Mouse (Mus musculus): Measurements from ENCODE around the gene Sema4d. TPM values are rescaled to one million over a fixed set of nuclear protein-coding genes. Genes with fewer than 3 reads are reported as not detected.

Gene Sema4d
- polyA plus RNA-seq (2015; fragmentation: Nextera tagmentation; extraction: Ambion mirVana), result 11.5 and 13.5 TPM in 2 replicates

DNA sequence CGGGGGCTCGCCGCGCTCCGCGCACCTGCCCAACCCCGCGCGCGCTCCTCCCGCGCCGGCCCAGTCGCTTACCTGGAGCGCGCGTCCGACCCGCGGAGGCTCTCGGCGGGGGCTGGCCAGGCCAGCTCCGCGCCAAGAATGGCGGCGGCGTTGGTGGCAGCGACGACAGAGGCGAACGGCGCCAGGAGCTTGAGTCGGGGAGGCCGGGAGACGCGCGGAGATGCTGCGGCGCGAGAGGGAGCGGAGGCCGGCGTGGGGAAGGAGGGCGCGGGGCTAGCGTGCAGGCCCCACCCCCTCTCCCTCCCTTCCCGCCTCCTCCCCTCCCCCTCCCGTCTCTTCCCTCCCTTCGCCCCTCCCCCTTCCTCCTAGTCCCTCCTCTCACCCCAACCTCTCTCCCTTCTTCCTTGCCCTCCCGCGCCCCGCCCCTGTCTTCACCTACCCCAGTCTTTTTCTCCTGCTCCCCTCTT lies at the start of gene Sema4d:
Gene Sema4d (minus strand): TSS at position 323 of the 467 bp plus-strand sequence.

GRCm38 (mm10) chr13:51651408-51652064 lies 142.0 kb downstream of the Sema4d start, which contains the start of gene Secisbp2:
Gene Secisbp2, plus strand, starts transcription at chr13:51651697.

GRCm38 (mm10) chr13:51644829-51645789 lies 148.4 kb downstream of the Sema4d start, which contains the start of gene Cks2:
Gene Cks2, plus strand, starts transcription at chr13:51645232.

Other genes with a start within 250 kb of the Sema4d start
- 0.06 TPM in 1 of 2 replicates, not detected in the other for gene Shc3, start 224.3 kb downstream of the Sema4d start, polyA plus RNA-seq (2015; fragmentation: Nextera tagmentation; extraction: Ambion mirVana)
- gene Cks2, start 148.5 kb downstream of the Sema4d start, polyA plus RNA-seq (2015; fragmentation: Nextera tagmentation; extraction: Ambion mirVana), result 406 and 480 TPM in 2 replicates
- 25.5 and 31.3 TPM in 2 replicates for gene Secisbp2, start 142.1 kb downstream of the Sema4d start, polyA plus RNA-seq (2015; fragmentation: Nextera tagmentation; extraction: Ambion mirVana)
- gene Gadd45g, start 52.9 kb upstream of the Sema4d start, polyA plus RNA-seq (2015; fragmentation: Nextera tagmentation; extraction: Ambion mirVana), result 24.4 and 26.8 TPM in 2 replicates